Mouse (Mus musculus) forebrain, embryonic 10.5 days (tissue): ENCODE data around the gene Ubxn4. TPM values are rescaled to one million over a fixed set of nuclear protein-coding genes. Genes with fewer than 3 reads are reported as not detected.
"Not testable (repeated sequence)": the region's sequence is repeated elsewhere in the genome, so short reads cannot be mapped to it uniquely, and the experiment has no call there.

Experiments
- DNase-seq: peaks from one replicate; pipeline ENCODE4 v3.0.0-alpha.2; 2017; ENCODE audit warnings: low spot score; ENCODE audit errors: extremely low spot score
- H3K27ac ChIP-seq: fragments of 300-500 bp; sonication (generic); 2 replicates; pipeline ENCODE4 v1.5.1; 2016; ENCODE audit warnings: mild to moderate bottlenecking
- H3K27me3 ChIP-seq: fragments of 300-500 bp; sonication (generic); 2 replicates; pipeline ENCODE4 v1.6.1; 2016; ENCODE audit warnings: mild to moderate bottlenecking; ENCODE audit not compliant: poor library complexity, severe bottlenecking
- H3K36me3 ChIP-seq: fragments of 300-500 bp; sonication (generic); replicated peaks from 2 replicates; pipeline ENCODE4 v1.6.1; 2016; ENCODE audit warnings: mild to moderate bottlenecking, moderate library complexity
- H3K4me1 ChIP-seq: fragments of 300-500 bp; sonication (generic); 2 replicates; pipeline ENCODE4 v1.6.1; 2016
- H3K4me3 ChIP-seq: fragments of 300-500 bp; sonication (generic); 2 replicates; pipeline ENCODE4 v1.5.1; 2016; ENCODE audit warnings: mild to moderate bottlenecking, moderate library complexity
- H3K9me3 ChIP-seq: fragments of 300-500 bp; sonication (generic); 2 replicates; pipeline ENCODE4 v1.6.1; 2016; ENCODE audit warnings: mild to moderate bottlenecking, moderate library complexity
- WGBS: fragments of 180-500 bp; shearing (Covaris S2); methylation state at CpG from one replicate; pipeline ENCODE4 v1.1.7; 2016; 5-methylcytosine and 5-hydroxymethylcytosine counted together
- polyA plus RNA-seq: library from polyadenylated mRNA; unstranded; fragments of >200 nt; fragmentation: Nextera tagmentation; extraction: Ambion mirVana; gene quantifications from 2 replicates; pipeline ENCODE4 v1.2.1, GENCODE M21; 2016

The Ubxn4 gene
- polyA plus RNA-seq, result 54.9 and 62.5 TPM in 2 replicates

DNA sequence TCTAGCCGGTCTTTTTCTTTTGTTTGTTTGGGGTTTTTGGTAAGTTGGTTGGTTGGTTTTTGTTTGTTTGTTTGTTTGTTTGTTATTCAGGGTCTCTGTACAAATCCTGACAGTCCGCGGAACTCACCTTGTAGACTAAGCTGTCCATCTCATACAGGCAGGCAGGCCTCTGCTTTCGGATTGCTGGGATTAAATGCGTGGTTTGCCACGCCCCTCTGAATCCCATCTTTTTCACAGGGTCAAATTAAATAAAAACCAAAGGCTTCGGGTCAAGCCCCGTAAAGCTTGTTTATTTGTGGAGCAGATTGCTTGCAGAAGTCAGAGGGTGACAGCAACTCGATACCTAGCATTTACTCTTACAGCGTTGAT lies at the start of gene Ubxn4:
TSS of gene Ubxn4 (plus strand) at position 338 of the 369 bp plus-strand sequence.
- 7% methylated on average over 10 of the region's 10 CpGs for WGBS
- Histone ChIP-seq H3K27me3 (no peaks in the 10 kb centered on the region), H3K36me3 (peaks cover 21% of the 10 kb centered on the region), H3K4me3 (peak within 1 kb of the TSS; percentile 83), H3K4me1 (peaks cover 22% of the 10 kb centered on the region), H3K27ac (peak within 1 kb of the TSS; percentile 94), H3K9me3 (no peaks in the 10 kb centered on the region)
- DNase-seq, result no peak

DNA sequence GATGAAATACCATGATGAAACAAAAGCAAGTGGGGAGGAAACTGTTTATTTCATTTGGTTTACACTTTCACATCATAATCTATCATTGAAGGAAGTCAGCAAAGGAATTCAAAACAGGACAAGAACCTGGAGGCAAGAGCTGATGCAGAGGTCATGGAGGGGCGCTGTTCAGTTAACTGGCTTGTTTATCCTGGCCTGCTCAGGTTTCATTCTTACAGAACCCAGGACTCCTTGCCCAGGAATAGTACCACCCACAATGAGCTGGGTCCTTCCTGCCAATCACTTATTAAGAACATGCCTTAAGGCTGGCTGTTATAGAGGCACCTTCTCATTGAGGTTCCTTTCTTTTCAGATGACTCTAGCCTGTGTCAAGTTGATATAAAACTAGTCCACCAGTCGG lies 49.8 kb upstream of the Ubxn4 start:
- H3K4me3 ChIP-seq, result no peak overlapping the region
- WGBS, result 67% methylated on average over 2 of the region's 2 CpGs
- peaks cover 74% of the 10 kb centered on the region for H3K36me3 ChIP-seq
- no peak for DNase-seq
- no peaks in the 10 kb centered on the region for H3K9me3 ChIP-seq
- no peaks in the 10 kb centered on the region for H3K27me3 ChIP-seq
- H3K27ac ChIP-seq, result no peak overlapping the region
- no peaks in the 10 kb centered on the region for H3K4me1 ChIP-seq

DNA sequence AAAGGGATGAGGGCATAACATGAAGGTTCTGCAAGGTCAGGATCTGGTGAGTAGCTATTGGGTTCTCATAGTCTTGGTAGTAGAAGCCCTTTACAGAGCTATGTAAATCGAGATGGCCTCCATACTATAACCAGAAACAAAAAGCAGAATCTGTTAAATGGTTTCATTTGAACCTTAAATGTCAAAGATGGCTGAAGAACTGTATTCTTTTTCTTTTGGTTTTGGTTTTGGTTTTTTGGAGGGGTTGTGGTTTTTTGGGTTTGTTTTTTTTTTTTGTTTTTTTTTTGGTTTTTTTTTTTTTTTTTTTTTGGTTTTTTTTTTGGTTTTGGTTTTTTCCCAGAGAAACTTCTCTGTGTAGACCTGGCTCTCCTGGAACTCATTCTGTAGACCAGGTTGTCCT lies 46.4 kb upstream of the Ubxn4 start:
- peaks cover 64% of the 10 kb centered on the region for H3K36me3 ChIP-seq
- WGBS, result 95% methylated on average over 1 of the region's 1 CpGs
- no peaks in the 10 kb centered on the region for H3K27me3 ChIP-seq
- H3K9me3 ChIP-seq, result no peaks in the 10 kb centered on the region
- no peak overlapping the region for H3K4me3 ChIP-seq
- H3K4me1 ChIP-seq, result no peaks in the 10 kb centered on the region
- no peak for DNase-seq
- no peak overlapping the region for H3K27ac ChIP-seq

DNA sequence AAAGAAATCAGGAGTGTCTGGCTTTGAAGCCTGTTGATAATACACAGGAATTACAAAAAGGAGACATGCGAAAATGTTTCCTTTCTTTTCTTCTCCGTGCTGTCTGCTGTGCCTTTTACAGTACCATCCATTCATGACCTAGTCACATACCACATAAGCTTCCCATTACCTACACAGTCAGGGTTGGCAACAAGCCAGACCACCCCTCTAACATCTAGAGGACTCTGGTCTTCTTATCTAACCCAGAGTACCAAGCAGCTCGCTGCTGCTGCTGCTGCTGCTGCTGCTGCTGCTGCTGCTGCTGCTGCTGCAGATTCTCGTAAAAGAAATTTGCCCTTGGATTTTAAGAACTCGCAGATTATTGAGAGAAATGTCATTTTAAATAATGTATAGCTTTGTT lies 30.5 kb upstream of the Ubxn4 start:
- Histone ChIP-seq H3K27me3 (no peaks in the 10 kb centered on the region), H3K27ac (no peak overlapping the region), H3K9me3 (no peaks in the 10 kb centered on the region), H3K36me3 (peaks cover 68% of the 10 kb centered on the region), H3K4me1 (no peaks in the 10 kb centered on the region), H3K4me3 (no peak overlapping the region)
- no peak for DNase-seq
- WGBS, result 89% methylated on average over 5 of the region's 5 CpGs

DNA sequence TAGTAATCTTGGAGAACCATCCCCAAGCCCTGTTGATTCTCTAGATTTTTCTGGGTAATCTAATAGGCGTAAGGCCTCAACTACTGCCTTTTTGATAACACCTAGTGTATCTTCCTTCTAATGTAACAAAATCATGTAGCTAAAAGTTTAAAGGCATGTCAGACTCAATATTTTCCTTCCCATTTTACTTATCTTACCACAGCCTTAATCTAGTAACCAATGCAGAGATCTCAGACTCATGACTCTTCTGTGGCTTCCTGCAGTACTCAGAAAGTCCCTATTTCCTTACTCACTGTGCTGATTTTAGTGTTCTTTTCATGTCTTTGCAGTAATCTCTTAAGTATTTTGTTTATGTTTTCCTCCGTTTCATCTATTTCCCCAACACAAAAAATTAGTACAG lies 21.9 kb upstream of the Ubxn4 start:
- Histone ChIP-seq H3K27ac (no peak overlapping the region), H3K27me3 (no peaks in the 10 kb centered on the region), H3K4me3 (no peak overlapping the region), H3K36me3 (peaks cover 71% of the 10 kb centered on the region), H3K9me3 (no peaks in the 10 kb centered on the region), H3K4me1 (no peaks in the 10 kb centered on the region)
- WGBS, result 96% methylated on average over 2 of the region's 2 CpGs
- DNase-seq, result no peak

DNA sequence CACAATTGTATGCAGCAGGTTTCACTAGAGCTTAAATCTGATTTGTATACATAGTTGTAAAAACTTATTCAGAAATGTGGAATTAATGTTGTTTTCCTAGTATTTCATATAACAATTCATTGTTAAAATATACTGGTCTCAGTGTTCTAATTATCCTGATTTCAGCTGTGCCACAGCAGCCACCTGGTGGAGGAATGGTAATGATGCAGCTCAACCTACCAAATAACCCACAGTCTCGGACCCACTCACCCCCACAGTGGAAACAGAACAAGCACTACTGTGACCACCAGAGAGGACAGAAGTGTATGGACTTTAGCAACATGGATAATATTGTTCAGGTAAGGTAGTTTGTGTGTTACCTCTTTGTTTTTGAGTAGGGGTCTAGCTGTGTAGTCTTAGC lies 20.5 kb upstream of the Ubxn4 start:
- WGBS, result 93% methylated on average over 1 of the region's 1 CpGs
- peaks cover 65% of the 10 kb centered on the region for H3K36me3 ChIP-seq
- H3K4me1 ChIP-seq, result no peaks in the 10 kb centered on the region
- no peak for DNase-seq
- no peak overlapping the region for H3K27ac ChIP-seq
- no peaks in the 10 kb centered on the region for H3K9me3 ChIP-seq
- H3K4me3 ChIP-seq, result no peak overlapping the region
- H3K27me3 ChIP-seq, result no peaks in the 10 kb centered on the region

DNA sequence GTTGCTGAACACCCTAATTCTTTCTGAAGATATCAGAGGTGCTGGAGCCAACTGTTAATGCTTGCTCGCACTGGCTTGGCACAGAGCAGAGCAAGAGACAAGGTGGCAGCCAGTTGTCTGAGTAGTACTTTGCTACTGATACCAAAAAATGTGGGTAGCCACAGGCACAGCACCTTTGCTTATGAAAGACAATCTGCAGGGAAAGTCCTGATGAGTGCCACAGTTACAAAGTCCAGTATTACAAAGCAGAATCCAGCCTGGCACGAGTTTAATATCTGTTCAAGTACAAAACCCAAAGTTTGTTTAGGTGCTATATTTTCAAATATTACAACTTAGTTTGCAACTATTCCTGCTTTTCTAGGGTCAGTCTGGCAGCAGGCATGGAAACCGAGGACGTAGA lies 8.6 kb upstream of the Ubxn4 start:
- H3K9me3 ChIP-seq, result no peaks in the 10 kb centered on the region
- no peaks in the 10 kb centered on the region for H3K27me3 ChIP-seq
- WGBS, result 94% methylated on average over 4 of the region's 4 CpGs
- no peak overlapping the region for H3K27ac ChIP-seq
- H3K4me3 ChIP-seq, result no peak overlapping the region
- peaks cover 82% of the 10 kb centered on the region for H3K36me3 ChIP-seq
- no peak for DNase-seq
- no peaks in the 10 kb centered on the region for H3K4me1 ChIP-seq

DNA sequence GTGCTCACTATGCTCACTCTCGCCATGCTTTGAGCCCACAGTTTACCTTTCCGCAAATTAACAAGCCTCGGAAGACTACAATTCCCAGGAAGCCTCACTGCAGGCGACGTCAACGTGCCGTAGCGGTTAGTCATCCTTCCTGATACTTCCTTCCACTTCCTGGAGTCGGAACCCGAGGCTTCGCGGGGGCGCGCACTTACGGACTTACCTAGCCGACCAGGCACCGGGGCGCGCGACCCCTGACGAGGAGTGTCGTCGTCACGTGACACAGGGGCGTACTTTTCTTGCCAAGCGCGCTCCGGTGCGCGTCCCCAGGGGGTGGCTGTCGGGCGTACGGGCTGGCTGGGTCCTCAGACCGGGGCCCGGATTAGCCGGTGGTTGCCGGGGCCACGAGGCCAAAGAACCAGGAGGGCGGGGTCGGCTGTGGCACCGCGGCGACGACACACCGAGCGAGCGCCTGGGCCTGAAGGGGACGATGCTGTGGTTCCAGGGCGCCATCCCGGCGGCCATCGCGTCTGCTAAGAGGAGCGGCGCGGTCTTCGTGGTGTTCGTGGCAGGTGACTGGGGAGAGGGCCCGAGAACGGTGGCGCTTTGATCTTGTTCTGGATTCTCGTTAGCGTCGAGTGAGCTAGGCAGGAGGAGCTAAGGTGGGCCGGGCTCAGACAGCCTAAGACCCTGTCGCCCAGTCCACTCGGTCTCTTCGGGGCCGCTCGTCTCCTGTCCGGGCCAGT lies 397 bp downstream of the Ubxn4 start:
- Histone ChIP-seq H3K27ac (peak overlapping the region; percentile 94), H3K27me3 (no peaks in the 10 kb centered on the region), H3K4me3 (peak overlapping the region; percentile 83), H3K9me3 (no peaks in the 10 kb centered on the region), H3K36me3 (peaks cover 17% of the 10 kb centered on the region), H3K4me1 (peaks cover 22% of the 10 kb centered on the region)
- WGBS, result under 1% methylated on average over 71 of the region's 71 CpGs
- DNase-seq, result peak; percentile 98

DNA sequence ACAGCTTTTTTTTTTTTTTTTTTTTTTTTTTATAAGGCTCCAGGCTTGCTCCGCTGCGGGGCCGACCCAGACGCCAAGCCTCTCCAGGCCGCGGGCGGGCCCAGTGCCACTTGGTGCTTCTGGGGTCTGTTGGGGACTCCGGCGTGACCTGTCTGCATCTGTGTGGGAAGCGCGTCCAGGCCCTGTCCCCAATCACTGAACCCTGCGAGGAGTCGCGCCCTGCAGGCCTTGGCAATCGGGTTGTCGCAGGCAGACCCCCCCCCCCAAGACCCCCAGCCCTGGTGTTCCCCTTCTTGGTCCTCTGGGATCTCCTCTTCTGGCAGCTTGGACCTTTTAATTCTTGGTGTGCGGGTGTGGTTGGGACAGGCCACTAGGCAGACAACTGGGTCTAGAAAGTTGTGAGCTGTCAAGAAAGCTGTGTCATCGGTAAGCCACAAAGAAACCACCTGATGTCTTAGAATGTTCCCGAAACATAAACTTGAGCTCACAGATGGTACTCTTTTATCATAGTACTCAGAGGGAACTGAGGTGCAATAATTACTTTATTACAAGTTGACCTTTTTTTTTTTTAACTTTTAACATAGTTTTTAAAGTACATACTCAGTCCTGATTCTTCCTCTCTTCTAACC lies 1.1 kb downstream of the Ubxn4 start:
- 4% methylated on average over 19 of the region's 19 CpGs for WGBS
- peak; percentile 52 for DNase-seq
- no peaks in the 10 kb centered on the region for H3K9me3 ChIP-seq

DNA sequence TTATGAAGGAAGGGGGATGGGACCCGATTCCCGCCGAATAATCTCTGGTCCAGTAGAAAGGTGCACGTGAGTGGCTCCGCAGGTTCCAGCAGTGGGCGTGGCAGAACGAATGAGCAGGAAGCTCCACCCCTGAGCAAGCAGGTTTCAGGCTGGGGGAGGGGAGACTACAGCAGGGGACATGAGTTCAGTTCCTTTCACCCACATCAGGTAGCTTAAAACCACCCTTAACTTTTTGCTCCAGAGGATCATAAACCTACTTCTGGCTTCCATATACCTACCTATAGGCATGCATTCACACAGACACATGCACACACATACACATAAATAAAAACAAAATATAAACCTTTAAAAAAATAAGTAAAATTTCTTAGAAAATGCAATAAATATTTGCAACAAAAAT lies 23.3 kb downstream of the Ubxn4 start:
- H3K36me3 ChIP-seq, result peaks cover 96% of the 10 kb centered on the region
- DNase-seq, H3K4me1 ChIP-seq, H3K4me3 ChIP-seq, H3K27ac ChIP-seq, H3K27me3 ChIP-seq, H3K9me3 ChIP-seq: not testable (repeated sequence)
- 91% methylated on average over 7 of the region's 7 CpGs for WGBS

More for the DNA sequence above, 1.1 kb downstream of the Ubxn4 start:
- Histone ChIP-seq H3K27me3 (no peaks in the 10 kb centered on the region), H3K36me3 (peaks cover 15% of the 10 kb centered on the region), H3K4me3 (peak overlapping the region; percentile 83), H3K4me1 (peaks cover 22% of the 10 kb centered on the region), H3K27ac (peak overlapping the region; percentile 94)

DNA sequence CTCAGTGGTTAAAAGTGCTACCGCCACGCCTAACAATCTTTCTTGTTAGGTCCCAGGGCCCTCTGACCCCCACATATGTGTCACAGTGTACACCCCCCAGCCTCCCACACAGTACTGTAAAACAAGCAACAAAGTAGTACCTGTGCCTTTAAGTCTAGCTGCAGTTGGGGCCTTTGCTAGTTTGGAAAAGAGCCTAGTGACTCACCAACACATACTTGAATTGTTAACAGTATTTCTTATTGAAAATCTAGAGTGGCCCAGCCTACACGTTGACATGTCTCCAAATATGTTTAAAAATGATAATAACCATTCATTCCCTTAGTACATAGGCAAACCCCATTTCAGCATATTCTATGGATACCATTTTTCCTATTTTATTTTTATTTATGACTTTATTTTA lies 27.0 kb downstream of the Ubxn4 start:
- WGBS, result 89% methylated on average over 3 of the region's 3 CpGs
- Histone ChIP-seq H3K4me1 (no peaks in the 10 kb centered on the region), H3K4me3 (no peak overlapping the region), H3K36me3 (peaks cover 99% of the 10 kb centered on the region), H3K27ac (no peak overlapping the region), H3K9me3 (no peaks in the 10 kb centered on the region), H3K27me3 (no peaks in the 10 kb centered on the region)
- no peak for DNase-seq

DNA sequence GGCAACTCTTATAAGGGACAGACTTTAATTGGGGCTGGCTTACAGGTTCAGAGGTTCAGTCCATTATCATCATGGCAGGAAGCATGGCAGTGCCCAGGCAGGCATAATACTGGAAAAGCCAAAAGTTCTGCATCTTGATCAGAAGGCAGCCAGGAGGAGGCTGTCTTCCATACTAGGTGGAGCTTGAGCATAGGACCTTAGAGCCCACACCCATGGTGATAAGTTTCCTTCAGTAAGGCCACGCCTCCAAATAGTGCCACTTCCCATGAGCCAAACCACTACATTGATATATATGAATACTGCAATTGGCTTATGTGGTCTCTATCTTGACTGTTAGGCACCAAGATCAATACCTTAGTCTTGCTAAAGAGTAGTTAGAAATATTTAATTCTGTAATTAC lies 32.1 kb downstream of the Ubxn4 start:
- no peaks in the 10 kb centered on the region for H3K4me1 ChIP-seq
- DNase-seq, result no peak
- no peaks in the 10 kb centered on the region for H3K27me3 ChIP-seq
- H3K9me3 ChIP-seq, result no peaks in the 10 kb centered on the region
- no peak overlapping the region for H3K27ac ChIP-seq
- H3K36me3 ChIP-seq, result peaks cover 99% of the 10 kb centered on the region
- H3K4me3 ChIP-seq, result no peak overlapping the region
- 96% methylated on average over 1 of the region's 1 CpGs for WGBS

DNA sequence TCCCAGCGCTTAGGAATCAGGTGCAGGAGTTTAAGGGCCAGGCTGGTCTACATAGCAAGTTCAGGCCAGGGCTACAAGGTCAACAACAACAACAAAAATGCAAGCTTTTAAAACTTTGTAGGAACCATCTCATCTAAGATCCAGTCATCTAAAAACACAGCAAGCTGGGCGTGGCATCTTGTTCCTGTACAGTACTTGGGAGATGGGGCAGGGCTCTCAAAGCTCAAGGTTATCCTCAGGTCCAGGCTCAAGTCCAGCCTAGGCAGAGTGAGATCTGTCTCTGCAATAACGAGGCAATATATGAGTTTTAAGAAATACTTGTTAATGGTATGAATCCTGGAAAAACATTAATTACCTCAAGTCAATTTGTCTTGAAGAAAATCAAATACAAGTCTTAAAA lies 34.8 kb downstream of the Ubxn4 start:
- Histone ChIP-seq H3K4me3 (no peak overlapping the region), H3K36me3 (peaks cover 91% of the 10 kb centered on the region), H3K4me1 (no peaks in the 10 kb centered on the region), H3K27ac (no peak overlapping the region), H3K27me3 (no peaks in the 10 kb centered on the region), H3K9me3 (no peaks in the 10 kb centered on the region)
- WGBS, result 93% methylated on average over 3 of the region's 3 CpGs
- DNase-seq, result no peak
